Mouse (Mus musculus) spleen, adult 2 months (tissue): Measurements from ENCODE around the gene Prpf6.

Experiments used
- CTCF ChIP-seq: fragments of 200-500 bp; IDR thresholded peaks from 2 replicates; pipeline ENCODE4 v1.5.1; 2011; ENCODE audit warnings: mild to moderate bottlenecking, inconsistent platforms; ENCODE audit not compliant: insufficient read depth, insufficient read length, insufficient replicate concordance; ENCODE audit errors: extremely low read depth
- POLR2A ChIP-seq: fragments of 200-500 bp; IDR thresholded peaks from 2 replicates; pipeline ENCODE4 v1.6.1; 2011; ENCODE audit warnings: low read depth, low read length, inconsistent platforms

GRCm38 (mm10) chr2:181683381-181683780, 91.7 kb downstream of the Prpf6 start:
- TF ChIP-seq CTCF (no peak), POLR2A (no peak)
